Mouse (Mus musculus) brown adipose tissue, adult 24 weeks (tissue): Measurements from ENCODE around the gene Sf3a3. TPM values are rescaled to one million over a fixed set of nuclear protein-coding genes. Genes with fewer than 3 reads are reported as not detected.

ENCODE experiments used
- H3K27ac ChIP-seq: fragments of 200-500 bp; replicated peaks from 2 replicates; pipeline ENCODE4 v1.5.1; 2012; ENCODE audit warnings: low read depth, mild to moderate bottlenecking, low read length
- H3K4me1 ChIP-seq: fragments of 200-500 bp; 2 replicates; pipeline ENCODE4 v1.6.1; 2012; ENCODE audit warnings: low read length, mixed read lengths; ENCODE audit not compliant: control insufficient read depth, insufficient read depth, insufficient read length
- H3K4me3 ChIP-seq: fragments of 200-500 bp; 2 replicates; pipeline ENCODE4 v1.5.1; 2012; ENCODE audit warnings: low read depth, mild to moderate bottlenecking, low read length, moderate library complexity; ENCODE audit not compliant: insufficient read depth
- polyA plus RNA-seq: library from polyadenylated mRNA; stranded (reverse); fragments of >200 nt; gene quantifications from 2 replicates; pipeline ENCODE4 v1.2.4, GENCODE M21; 2012; ENCODE audit not compliant: missing spikeins, insufficient read depth, insufficient read length

Gene Sf3a3
- polyA plus RNA-seq, 1 experiment, result 19.2 TPM

DNA sequence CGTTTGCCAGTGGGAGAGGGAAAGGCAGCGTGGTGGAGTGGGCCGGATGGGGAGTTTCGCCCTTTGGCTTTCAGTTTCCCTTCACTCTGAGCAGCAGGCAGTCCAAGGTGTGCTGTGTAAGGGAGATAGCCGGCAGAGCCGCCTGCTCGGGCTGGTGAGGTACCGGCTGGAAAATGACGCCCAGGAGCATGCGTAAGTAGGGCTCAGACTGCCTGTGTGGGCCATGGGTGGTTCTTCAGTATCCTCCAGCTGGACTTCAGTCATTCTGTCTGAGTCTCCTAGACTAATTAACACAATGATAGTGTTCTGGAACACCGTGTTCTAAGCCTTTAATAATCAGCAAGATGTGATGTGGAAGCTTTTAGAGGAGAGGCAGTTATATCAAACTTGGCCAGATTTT, 28.3 kb downstream of the Sf3a3 start:
- Histone ChIP-seq H3K4me1 (no peaks in the 10 kb centered on the region), H3K4me3 (no peak overlapping the region), H3K27ac (no peak overlapping the region)

DNA sequence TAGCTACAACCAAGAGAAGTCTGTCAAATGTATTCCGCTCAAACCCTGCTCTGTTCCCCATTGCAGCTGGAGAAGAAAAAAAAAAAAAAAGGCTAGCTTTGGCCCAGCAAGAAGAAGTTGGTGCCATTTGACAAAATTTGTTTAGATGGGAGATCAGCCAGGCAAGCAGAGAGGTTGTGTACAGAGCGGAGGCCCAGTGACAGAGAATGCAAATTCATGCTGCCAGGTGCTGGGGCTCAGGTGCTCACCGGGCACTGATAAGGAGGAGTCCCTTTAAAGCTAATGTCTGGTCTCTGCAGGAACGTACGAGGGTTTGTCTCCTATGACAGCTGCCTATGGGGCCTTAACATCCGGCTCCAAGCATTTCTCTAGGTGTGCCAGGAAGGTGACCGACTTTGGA, 32.0 kb downstream of the Sf3a3 start:
- H3K4me1 ChIP-seq, result no peaks in the 10 kb centered on the region
- H3K4me3 ChIP-seq, result no peak overlapping the region
- H3K27ac ChIP-seq, result no peak overlapping the region

DNA sequence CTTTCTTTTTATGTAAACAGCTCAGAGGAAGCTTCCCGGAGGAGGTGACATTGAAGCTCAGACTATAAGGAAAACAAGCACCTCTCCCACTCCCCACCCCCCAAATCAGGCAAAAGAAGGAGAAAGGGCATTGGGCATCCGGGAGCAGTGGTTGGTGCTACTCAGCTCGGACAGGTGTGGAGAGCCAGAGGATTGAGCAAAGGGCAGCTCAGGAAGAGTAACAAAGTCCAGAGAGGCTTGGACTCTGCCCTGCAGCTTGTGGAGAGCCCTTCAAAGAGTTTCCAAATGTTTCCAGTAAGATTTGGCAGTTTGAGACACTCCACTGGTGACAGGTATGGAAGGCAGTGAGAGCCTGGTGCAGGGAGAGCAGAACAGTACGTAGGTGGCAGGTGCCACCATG, 33.3 kb downstream of the Sf3a3 start:
- H3K4me3 ChIP-seq, result no peak overlapping the region
- no peaks in the 10 kb centered on the region; the same call in 1 of the 2 replicates for H3K4me1 ChIP-seq
- no peak overlapping the region for H3K27ac ChIP-seq

DNA sequence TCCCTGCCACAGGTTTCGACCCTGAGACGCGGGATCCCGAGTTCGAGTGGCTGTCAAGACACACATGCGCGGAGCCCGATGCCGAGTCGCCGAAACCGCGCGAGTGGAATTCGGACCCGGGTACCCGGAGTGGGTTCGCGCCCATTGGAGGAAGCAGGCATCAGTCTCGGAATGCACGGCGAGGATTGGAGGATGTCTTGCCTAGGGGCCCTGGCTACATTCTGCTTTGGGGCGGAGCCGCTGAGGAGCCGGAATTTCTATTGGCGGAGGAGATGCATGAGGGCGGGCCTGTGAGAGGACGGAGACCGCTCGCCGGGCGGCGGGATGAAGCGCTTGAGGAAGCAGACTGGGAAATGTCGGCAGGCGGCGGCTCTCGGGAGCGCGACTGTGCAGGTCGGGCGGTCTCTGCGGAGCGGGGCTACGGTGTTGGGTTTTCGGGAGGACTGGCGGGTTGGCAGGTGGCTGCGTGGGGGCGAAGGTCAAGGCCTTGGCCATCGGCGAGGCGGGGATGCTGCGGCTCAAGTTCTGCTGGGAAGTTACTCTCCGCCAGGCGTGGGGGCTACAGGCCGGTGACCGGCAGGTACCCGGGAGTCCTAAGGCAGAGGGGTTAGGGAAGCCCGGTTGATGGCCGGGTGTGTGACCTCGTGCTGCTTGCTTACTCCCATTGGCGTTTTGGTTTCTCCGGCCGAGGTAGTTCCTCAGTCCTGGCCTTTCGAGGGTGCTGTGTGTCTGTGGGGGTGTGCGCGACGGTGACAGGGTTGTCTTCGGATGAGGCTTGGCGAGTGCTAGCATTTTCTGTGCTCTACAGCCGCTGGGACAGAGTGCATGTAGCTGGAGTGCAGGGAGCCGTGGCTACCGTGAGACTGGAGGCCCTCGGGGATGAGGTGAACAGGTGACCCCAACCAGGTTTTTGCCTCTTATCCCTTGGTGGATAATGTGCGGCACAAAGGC, 37.0 kb downstream of the Sf3a3 start:
- Histone ChIP-seq H3K27ac (no peak overlapping the region), H3K4me1 (peaks cover 2% of the 10 kb centered on the region; the same call in 1 of the 2 replicates), H3K4me3 (peak overlapping the region; percentile 74)

DNA sequence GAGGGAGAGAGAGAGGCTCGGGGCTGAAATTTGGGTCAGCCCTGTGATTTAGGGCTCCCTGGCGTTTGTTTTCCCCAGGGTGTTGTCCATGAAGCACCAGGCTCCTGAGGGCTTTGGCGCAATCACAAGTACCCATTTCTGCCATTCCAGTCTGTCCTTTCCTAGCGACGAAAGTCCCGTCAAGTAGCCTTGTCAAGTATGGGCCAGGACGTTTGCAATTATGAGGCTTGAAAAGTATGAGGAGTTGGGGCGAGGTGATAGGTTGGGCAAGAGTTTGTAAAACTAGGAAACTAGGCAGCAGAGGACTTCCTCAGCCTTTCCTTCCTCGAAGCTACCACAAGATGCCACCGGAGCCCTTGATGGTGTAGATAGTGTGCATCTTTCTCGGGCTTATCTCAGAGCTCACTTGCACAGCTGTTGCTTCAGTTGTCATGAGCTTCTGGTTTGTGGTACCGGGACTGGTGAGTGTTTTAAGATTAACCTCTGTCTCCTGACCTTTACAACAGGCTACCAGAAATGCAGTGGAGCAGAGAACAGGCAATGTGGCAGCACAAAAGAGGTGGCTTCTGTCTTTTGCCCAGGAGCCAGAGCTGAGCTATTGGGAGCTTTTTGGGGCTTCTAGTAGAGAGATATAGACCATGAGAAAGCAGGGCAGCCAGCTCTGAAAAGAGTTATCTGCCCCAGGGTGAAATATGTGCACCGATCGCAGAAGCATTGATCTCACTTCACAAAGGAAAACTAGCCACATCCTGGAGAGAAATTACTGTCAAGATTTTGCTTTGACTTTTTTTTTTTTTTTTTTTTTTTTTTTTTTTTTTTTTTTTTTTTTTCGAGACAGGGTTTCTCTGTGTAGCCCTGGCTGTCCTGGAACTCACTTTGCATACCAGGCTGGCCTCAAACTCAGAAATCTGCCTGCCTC, 38.0 kb downstream of the Sf3a3 start:
- Histone ChIP-seq H3K4me3 (peak overlapping the region; percentile 74), H3K27ac (no peak overlapping the region)

DNA sequence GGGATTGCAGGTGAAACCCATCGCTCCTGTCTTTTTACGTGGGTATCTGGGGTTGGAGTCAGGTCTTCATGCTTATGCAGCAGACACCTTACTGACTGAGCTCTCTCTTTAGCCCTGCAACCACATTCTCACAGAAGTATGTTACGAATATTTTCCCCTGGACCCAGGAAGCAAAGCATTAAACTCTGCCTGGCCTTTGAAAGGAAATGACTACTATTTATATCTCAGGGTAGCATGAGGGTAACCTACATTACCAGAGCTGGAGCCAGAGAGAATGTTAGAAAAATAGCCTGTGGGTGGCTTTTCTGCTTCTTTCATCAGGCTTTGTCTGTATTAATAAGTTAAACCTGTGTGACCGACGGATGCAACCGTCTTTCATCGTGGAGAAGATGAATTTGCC, 41.0 kb downstream of the Sf3a3 start:
- Histone ChIP-seq H3K27ac (0 out of 2 replicates have a peak overlapping the region, but pooled peaks have one; percentile 6), H3K4me1 (peaks cover 6% of the 10 kb centered on the region), H3K4me3 (no peak overlapping the region)

More for the DNA sequence above, 38.0 kb downstream of the Sf3a3 start:
- H3K4me1 ChIP-seq, result peaks cover 2% of the 10 kb centered on the region; the same call in 1 of the 2 replicates

DNA sequence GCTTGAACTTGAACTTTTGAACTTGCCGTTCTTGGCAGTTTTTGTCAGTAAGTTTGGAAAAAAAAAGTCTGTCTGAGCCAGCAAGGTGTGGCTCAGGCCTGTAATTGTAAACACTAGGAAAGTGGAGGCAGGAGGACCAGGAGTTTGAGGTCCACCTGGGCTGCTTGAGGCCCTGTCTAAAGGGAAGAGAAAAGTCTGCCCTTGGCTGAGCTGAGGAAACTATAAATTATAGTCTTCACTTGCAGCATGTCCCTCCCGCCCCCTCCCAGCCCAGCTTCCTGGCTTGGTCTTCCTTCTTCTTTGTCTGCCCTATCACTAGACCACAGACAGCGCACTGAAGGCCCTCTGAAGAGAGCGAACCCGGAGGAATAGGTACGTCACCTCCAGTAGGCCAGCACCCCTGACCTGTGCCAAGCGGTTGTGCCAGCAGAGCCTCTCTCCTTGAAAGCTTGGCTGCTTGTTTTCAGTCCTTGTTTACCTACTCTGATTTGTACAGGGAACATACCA, 44.8 kb downstream of the Sf3a3 start:
- Histone ChIP-seq H3K4me1 (peaks cover 6% of the 10 kb centered on the region), H3K27ac (no peak overlapping the region), H3K4me3 (no peak overlapping the region)

DNA sequence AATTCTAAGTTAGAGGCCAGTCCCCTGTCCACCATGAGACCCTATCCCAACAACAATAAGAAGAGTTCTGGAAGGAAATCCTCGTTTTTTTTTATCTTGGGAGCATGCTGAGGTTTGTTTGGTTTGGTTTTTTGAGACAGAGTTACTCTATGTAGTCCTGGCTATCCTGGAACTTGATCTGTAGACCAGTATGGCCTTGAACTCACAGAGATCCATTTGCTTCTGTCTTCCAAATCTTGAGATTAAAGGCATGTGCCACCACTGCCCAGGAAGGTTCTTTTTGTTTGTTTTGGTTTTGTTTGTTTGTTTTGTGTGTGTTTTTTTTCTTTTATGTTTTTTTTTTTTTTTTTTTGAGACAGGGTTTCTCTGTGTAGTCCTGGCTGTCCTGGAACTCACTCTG, 46.6 kb downstream of the Sf3a3 start:
- Histone ChIP-seq H3K27ac (no peak overlapping the region), H3K4me1 (peaks cover 5% of the 10 kb centered on the region), H3K4me3 (no peak overlapping the region)

DNA sequence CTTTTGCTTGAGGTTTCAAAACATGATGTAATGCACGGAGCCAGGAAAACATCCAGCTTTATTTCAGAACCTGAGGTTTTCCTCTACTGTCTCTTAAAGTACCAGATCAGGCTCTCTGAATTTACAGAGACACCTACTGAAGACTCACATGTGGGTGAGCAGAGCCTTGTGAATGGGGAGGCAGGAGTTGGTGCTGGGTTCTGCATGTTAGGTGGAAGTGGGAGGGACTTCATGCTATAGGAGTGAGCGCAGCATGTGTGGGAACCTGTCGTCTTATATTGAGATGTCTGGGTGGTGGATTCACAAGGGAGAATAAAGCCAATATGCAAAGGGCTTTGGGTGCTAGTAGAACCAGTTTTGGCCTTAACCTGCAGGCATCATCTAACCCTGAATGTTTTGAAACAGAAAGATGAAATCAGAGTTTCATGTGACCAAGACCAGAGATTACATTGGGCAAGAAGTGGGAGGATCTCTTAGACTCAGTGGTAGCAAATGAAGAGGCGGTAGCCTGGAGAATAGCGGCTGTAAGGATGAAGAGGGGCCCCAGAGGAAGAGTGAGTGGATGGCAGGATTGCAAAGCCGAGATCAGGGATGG, 48.4 kb downstream of the Sf3a3 start:
- H3K4me3 ChIP-seq, result no peak overlapping the region
- H3K27ac ChIP-seq, result no peak overlapping the region
- H3K4me1 ChIP-seq, result peaks cover 11% of the 10 kb centered on the region

DNA sequence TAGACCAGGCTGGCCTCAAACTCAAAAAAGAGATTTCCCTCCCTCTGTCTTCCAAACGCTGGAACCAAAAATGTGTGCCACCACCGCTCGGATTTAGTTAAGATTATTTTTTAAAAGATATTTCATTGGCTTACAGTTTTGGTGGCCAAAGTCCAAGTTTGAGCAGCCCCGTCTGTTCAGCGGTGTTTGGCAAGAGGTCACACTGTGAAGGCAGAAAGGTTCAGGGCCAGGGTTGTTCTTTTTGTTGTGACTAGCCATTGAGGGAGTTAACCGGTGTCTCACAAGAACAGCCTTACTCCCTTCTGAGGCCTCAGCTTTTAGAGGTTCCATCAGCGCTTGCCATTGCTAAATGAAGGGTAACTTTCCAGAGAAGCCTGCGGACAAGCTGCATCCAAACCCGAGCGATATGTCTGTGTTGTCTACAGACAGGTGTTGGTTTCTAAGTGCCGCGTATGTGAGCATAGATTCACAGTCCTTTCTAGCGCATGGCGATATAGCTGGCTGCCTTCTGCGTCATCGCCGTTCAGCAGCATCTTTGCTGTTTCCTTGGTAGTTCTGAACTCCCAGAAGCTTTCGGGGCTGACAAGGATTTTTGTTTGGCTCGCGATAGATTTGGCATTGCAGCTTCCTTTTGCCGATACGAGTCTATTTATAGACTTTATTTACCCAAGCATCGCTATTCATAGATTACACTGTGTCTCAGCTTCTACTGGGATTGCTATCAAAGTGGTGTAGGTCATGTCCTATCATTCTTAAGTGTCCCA, 51.4 kb downstream of the Sf3a3 start:
- Histone ChIP-seq H3K4me3 (no peak overlapping the region), H3K27ac (no peak overlapping the region), H3K4me1 (peaks cover 7% of the 10 kb centered on the region; the same call in 1 of the 2 replicates)

DNA sequence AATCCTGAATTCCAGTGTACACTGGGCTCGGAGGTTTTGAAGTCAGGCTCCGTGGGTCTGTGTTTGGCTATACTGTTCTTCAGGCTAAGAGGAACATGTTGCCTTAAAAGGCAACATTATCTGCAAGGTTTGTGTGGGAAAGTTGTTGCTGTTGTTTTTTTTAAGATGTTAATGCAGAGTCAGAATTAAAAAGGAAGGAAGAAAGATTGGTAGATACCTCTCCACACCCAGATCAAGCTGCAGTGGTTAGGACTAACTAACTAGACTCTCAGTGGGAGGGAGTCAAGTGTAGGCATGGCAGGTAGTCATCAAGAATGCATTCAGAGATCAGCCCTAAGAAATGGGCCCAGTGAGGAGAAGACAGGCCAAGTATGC, 52.0 kb downstream of the Sf3a3 start:
- Histone ChIP-seq H3K4me1 (peaks cover 7% of the 10 kb centered on the region; the same call in 1 of the 2 replicates), H3K27ac (no peak overlapping the region), H3K4me3 (no peak overlapping the region)

DNA sequence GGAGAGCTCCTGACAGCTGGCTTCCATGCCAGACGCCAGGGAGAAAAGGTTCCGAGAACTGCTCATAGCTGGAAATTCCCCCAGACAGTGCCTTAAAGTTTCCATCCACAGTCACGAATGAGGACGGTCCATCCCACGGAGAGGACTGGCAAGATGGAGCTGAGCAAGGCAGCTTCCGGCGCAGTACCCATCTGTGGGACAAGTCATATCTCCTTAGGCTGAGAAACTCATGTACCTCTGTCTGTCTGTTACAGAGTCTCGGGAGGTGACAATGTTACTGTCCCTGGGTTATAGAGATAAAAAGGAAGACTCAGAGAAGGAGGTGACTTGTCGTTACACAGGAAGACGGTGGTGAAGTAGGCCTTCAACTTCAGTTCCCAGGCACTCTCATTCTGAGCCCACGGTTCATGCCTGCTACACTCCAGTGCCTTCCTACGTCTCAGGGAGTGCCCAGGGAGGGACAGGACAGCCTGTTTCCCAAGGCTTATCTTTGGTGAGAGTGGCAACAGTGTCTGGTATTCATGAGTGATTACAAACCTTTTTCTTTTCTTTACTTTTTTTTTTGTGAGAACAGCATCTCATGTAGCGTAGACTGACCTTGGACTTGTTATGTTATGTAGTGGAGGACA, 54.5 kb downstream of the Sf3a3 start:
- Histone ChIP-seq H3K4me1 (peaks cover 10% of the 10 kb centered on the region), H3K4me3 (no peak overlapping the region), H3K27ac (no peak overlapping the region)

DNA sequence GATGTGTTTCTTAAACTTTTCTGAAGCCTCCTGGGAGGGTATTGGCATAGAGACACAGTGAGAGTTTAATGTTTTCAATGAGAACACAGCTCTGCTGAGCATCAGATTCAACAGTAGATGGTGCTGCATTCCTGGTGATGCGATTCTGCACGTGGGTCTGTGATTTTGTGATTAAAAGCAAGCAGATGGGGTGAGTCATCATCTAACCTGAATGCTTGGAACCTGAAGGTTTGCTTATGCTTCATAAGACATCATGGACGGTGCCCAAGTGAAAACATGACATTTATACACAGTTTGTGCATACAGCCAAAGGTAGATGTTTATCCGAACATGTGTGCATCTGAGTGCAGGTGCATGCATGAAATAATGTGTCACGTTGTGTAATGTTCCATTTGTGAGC, 56.0 kb downstream of the Sf3a3 start:
- Histone ChIP-seq H3K4me1 (peaks cover 13% of the 10 kb centered on the region), H3K27ac (no peak overlapping the region), H3K4me3 (no peak overlapping the region)

DNA sequence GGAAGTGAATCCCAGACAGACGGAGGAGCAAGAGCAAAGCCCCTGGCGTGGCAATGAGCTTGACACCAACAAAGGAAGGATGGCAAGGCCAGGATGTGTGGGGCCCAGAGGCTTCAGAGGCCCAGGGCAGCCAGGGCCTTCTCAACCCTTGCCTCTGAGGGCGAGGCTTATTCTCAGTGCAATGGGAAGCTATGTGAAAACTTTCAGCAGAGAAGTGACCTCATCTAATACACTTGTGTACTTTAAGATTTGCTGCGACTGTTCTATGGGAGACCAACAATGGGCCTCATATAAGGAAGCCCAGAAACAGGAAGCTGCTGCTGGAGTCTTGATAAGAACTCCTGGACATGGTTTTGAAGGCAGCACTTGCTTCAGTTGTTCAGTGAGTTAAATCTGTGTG, 57.5 kb downstream of the Sf3a3 start:
- Histone ChIP-seq H3K4me3 (no peak overlapping the region), H3K4me1 (peaks cover 6% of the 10 kb centered on the region), H3K27ac (peak overlapping the region; percentile 46)
